Mouse (Mus musculus) kidney, embryonic 16.5 days (tissue): ENCODE measurements at regions not wholly inside any gene's neighbourhood (a gene's known extent, or its start where the extent isn't known, plus 50 kb on each side); places are given as distances from the start of the nearest gene placed in this dataset.

Experiments used
- ATAC-seq: fragments of 200-750 bp; cut with Nextera tagmentation; 2 replicates; pipeline ENCODE4 v1.8.0; 2017; ENCODE audit warnings: moderate TSS enrichment; ENCODE audit not compliant: low FRiP score, low TSS enrichment
- H3K27ac ChIP-seq: fragments of 300-500 bp; sonication (generic); 2 replicates; pipeline ENCODE4 v1.5.1; 2014; ENCODE audit warnings: low read length
- H3K27me3 ChIP-seq: fragments of 300-500 bp; sonication (generic); 2 replicates; pipeline ENCODE4 v1.6.1; 2014; ENCODE audit warnings: low read length, control low read depth, mixed read lengths; ENCODE audit not compliant: insufficient read depth
- H3K36me3 ChIP-seq: fragments of 300-500 bp; sonication (generic); 2 replicates; pipeline ENCODE4 v1.6.1; 2014; ENCODE audit warnings: low read length, control low read depth, mixed read lengths; ENCODE audit not compliant: insufficient read depth
- H3K4me1 ChIP-seq: fragments of 300-500 bp; sonication (generic); 2 replicates; pipeline ENCODE4 v1.6.1; 2014; ENCODE audit warnings: low read length, control low read depth, mixed read lengths; ENCODE audit not compliant: insufficient read depth
- H3K4me2 ChIP-seq: fragments of 300-500 bp; sonication (generic); replicated peaks from 2 replicates; pipeline ENCODE4 v1.6.1; 2014; ENCODE audit warnings: low read depth, low read length
- H3K4me3 ChIP-seq: fragments of 300-500 bp; sonication (generic); 2 replicates; pipeline ENCODE4 v1.5.1; 2014; ENCODE audit warnings: mild to moderate bottlenecking, low read length
- H3K9ac ChIP-seq: fragments of 300-500 bp; sonication (generic); replicated peaks from 2 replicates; pipeline ENCODE4 v1.6.1; 2014; ENCODE audit warnings: low read length
- H3K9me3 ChIP-seq: fragments of 300-500 bp; sonication (generic); 2 replicates; pipeline ENCODE4 v1.6.1; 2016; ENCODE audit warnings: low read length, control low read depth
- WGBS: fragments of 180-500 bp; shearing (Covaris S2); extraction: QIAGEN DNeasy Blood & Tissue Kit; methylation state at CpG from one replicate; pipeline ENCODE4 v1.1.7; 2014; 5-methylcytosine and 5-hydroxymethylcytosine counted together

- H3K9ac ChIP-seq: no peak overlapping the region
- WGBS: 89% methylated on average over 1 of the region's 1 CpGs
- ATAC-seq: no peak
- no peaks in the 10 kb centered on the region for H3K27me3 ChIP-seq
- H3K9me3 ChIP-seq: no peaks in the 10 kb centered on the region; the same call in 1 of the 2 replicates
- H3K4me3 ChIP-seq: no peak overlapping the region
- no peaks in the 10 kb centered on the region for H3K36me3 ChIP-seq
- H3K4me2 ChIP-seq: no peak overlapping the region
- H3K27ac ChIP-seq: no peak overlapping the region
- H3K4me1 ChIP-seq: no peaks in the 10 kb centered on the region
These were observed 125.2 kb downstream of the Slc30a10 start for GRCm38 (mm10) chr1:185579824-185580223.

DNA sequence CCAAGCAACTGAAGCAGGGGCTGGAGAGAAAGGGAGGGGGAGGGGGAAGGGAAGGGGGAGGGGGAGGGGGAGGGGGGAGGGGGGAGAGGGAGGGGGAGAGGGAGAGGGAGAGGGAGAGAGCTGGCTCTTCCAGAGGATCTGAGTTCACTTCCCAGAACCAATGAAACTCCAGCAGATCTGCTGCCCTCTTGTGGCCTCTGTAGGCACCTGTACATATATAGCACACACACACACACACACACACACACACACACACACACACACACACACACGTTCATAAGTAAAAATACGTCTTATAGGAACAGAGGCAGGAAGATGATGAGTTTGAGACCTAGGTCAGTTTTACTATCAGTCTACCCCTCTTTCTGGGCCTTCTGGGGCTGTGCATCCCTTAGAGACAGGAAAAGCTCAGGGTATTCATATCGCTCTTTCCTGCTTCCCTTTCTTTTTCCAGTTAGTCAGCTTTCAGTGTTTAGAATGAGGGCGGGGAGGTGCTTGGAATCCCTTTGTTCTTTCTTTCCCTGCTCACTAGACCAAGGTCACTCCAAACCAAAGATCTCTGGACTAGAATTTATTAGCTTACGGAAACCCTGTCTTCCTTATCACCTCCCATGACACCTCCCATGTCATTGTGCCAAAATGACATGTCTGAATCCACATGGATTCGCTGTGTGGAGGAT, 130.7 kb downstream of the Slc30a10 start:
- Histone ChIP-seq H3K9me3 (no peaks in the 10 kb centered on the region), H3K27ac (no peak overlapping the region), H3K4me1 (peaks cover 6% of the 10 kb centered on the region; the same call in 1 of the 2 replicates), H3K27me3 (no peaks in the 10 kb centered on the region), H3K36me3 (no peaks in the 10 kb centered on the region), H3K4me3 (no peak overlapping the region), H3K4me2 (no peak overlapping the region), H3K9ac (no peak overlapping the region)
- WGBS: 67% methylated on average over 6 of the region's 6 CpGs
- ATAC-seq: no peak

GRCm38 (mm10) chr1:185587671-185588347, 133.2 kb downstream of the Slc30a10 start:
- no peak overlapping the region for H3K4me2 ChIP-seq
- H3K9ac ChIP-seq: no peak overlapping the region
- no peak overlapping the region for H3K4me3 ChIP-seq
- H3K36me3 ChIP-seq: no peaks in the 10 kb centered on the region
- H3K9me3 ChIP-seq: no peaks in the 10 kb centered on the region
- no peaks in the 10 kb centered on the region for H3K27me3 ChIP-seq
- H3K4me1 ChIP-seq: peaks cover 6% of the 10 kb centered on the region; the same call in 1 of the 2 replicates
- 55% methylated on average over 13 of the region's 13 CpGs for WGBS
- peak; percentile 59; the same call in 1 of the 2 replicates for ATAC-seq
- H3K27ac ChIP-seq: no peak overlapping the region

DNA sequence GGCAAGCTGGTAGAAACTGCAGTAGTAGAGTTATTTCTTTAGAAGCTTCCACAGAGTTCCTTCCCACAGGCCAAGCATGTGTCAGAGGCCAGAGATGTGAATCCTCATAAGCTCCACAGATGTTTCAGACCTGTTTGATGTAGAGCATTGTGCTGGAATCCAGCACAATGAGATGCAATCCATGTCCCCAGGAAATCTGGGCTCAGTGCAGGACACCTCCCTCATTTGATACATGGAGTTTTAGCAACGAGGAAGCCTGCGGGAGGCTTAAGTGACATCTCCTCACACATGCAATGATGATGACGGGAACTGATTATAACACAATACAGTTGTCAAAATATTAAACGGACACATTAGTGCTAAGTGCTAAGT, 133.7 kb downstream of the Slc30a10 start:
- no peaks in the 10 kb centered on the region for H3K9me3 ChIP-seq
- H3K4me2 ChIP-seq: no peak overlapping the region
- no peak overlapping the region for H3K9ac ChIP-seq
- H3K4me3 ChIP-seq: no peak overlapping the region
- H3K27ac ChIP-seq: no peak overlapping the region
- H3K27me3 ChIP-seq: no peaks in the 10 kb centered on the region
- H3K36me3 ChIP-seq: no peaks in the 10 kb centered on the region
- peaks cover 6% of the 10 kb centered on the region; the same call in 1 of the 2 replicates for H3K4me1 ChIP-seq
- WGBS: 87% methylated on average over 4 of the region's 4 CpGs
- no peak for ATAC-seq

GRCm38 (mm10) chr1:185596815-185597214, 142.2 kb downstream of the Slc30a10 start:
- Histone ChIP-seq H3K9me3 (0 out of 2 replicates have a peak, but pooled peaks cover 3% of the 10 kb centered on the region), H3K4me2 (no peak overlapping the region), H3K27ac (no peak overlapping the region), H3K4me1 (peaks cover 9% of the 10 kb centered on the region; the same call in 1 of the 2 replicates), H3K27me3 (no peaks in the 10 kb centered on the region), H3K9ac (no peak overlapping the region), H3K4me3 (no peak overlapping the region), H3K36me3 (no peaks in the 10 kb centered on the region)
- no peak for ATAC-seq
- 61% methylated on average over 5 of the region's 5 CpGs for WGBS

DNA sequence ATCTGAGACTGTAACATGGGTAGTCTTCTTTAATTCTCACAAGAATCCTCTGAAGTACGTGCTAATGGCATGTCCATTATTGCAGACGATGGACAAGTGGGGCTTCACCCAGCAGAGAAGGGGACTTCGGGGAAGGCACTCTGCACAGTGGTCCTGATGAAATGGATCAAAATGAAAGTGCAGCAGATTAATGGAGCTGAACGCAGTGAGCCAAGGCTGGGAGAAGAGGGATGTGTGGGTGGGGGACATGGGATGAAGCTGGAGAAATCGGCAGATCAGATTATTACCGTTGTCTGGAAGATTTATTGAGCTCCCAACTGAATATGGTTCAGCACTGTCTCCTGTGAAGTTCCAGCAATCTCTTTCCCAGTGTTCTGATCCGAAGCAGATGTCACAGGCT, 143.9 kb downstream of the Slc30a10 start:
- Histone ChIP-seq H3K27me3 (no peaks in the 10 kb centered on the region), H3K4me3 (no peak overlapping the region), H3K9me3 (0 out of 2 replicates have a peak, but pooled peaks cover 3% of the 10 kb centered on the region), H3K27ac (no peak overlapping the region), H3K4me1 (peaks cover 9% of the 10 kb centered on the region; the same call in 1 of the 2 replicates), H3K9ac (no peak overlapping the region), H3K36me3 (no peaks in the 10 kb centered on the region), H3K4me2 (no peak overlapping the region)
- peak; percentile 15; the same call in 1 of the 2 replicates for ATAC-seq
- WGBS: 37% methylated on average over 7 of the region's 7 CpGs

DNA sequence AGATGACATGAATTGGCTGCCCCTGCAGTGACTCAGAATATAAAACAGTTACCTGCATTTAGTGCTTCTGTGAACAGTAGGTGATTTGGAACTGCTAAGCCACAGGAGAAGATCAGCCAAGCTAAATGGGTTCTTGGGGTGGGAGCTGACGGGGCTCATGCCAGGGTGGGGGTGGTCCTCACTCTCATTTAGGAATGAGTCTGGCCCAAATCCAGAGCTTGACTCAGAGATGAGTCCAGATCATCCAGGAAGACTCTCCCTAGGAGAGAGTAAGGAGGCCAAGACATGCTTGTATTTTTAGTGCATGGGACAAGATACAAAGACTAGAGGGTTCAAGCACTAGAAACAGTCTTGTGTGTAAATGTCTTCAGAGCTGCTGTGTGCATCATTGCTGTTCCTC, 146.5 kb downstream of the Slc30a10 start:
- no peak overlapping the region for H3K9ac ChIP-seq
- H3K4me1 ChIP-seq: peaks cover 9% of the 10 kb centered on the region; the same call in 1 of the 2 replicates
- ATAC-seq: no peak
- WGBS: 89% methylated on average over 1 of the region's 1 CpGs
- H3K36me3 ChIP-seq: no peaks in the 10 kb centered on the region
- no peak overlapping the region for H3K4me3 ChIP-seq
- no peak overlapping the region for H3K4me2 ChIP-seq
- H3K9me3 ChIP-seq: 0 out of 2 replicates have a peak, but pooled peaks cover 3% of the 10 kb centered on the region
- H3K27ac ChIP-seq: no peak overlapping the region
- no peaks in the 10 kb centered on the region for H3K27me3 ChIP-seq

GRCm38 (mm10) chr1:185605996-185606395, 151.3 kb downstream of the Slc30a10 start:
- H3K27me3 ChIP-seq: no peaks in the 10 kb centered on the region
- H3K9me3 ChIP-seq: no peaks in the 10 kb centered on the region
- no peak overlapping the region for H3K4me2 ChIP-seq
- no peak for ATAC-seq
- H3K4me3 ChIP-seq: no peak overlapping the region
- 67% methylated on average over 4 of the region's 4 CpGs for WGBS
- H3K36me3 ChIP-seq: no peaks in the 10 kb centered on the region
- no peak overlapping the region for H3K27ac ChIP-seq
- H3K9ac ChIP-seq: no peak overlapping the region
- H3K4me1 ChIP-seq: no peaks in the 10 kb centered on the region

DNA sequence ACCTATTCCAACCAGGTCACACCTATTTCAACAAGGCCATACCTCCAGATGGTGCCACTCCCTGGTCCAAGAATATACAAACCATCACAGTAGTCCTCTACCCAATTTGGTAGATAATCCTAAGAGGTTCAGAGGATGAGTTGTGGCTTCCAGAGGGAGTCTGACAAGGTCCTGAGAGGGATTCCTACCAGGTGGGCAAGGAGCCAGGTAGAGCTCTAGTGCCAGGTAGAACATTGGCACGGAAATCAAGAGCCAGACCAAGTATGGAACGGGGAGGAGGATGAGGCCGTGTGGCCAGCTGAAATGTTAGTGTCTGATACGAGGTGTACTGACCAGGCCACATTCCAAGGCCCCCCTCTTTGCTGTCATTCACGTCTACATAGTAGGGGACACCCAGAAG, 153.0 kb downstream of the Slc30a10 start:
- no peak overlapping the region for H3K4me2 ChIP-seq
- no peak overlapping the region for H3K27ac ChIP-seq
- H3K9me3 ChIP-seq: no peaks in the 10 kb centered on the region
- H3K4me1 ChIP-seq: no peaks in the 10 kb centered on the region
- no peak for ATAC-seq
- no peak overlapping the region for H3K4me3 ChIP-seq
- no peaks in the 10 kb centered on the region for H3K27me3 ChIP-seq
- WGBS: 84% methylated on average over 5 of the region's 5 CpGs
- H3K36me3 ChIP-seq: no peaks in the 10 kb centered on the region
- H3K9ac ChIP-seq: no peak overlapping the region

- no peak for ATAC-seq
- 87% methylated on average over 3 of the region's 3 CpGs for WGBS
These were observed 153.8 kb downstream of the Slc30a10 start for GRCm38 (mm10) chr1:185608440-185608839.

More at GRCm38 (mm10) chr1:185608440-185608839, 153.8 kb downstream of the Slc30a10 start:
- no peaks in the 10 kb centered on the region for H3K36me3 ChIP-seq
- no peak overlapping the region for H3K4me3 ChIP-seq
- no peak overlapping the region for H3K27ac ChIP-seq
- no peaks in the 10 kb centered on the region for H3K4me1 ChIP-seq
- no peaks in the 10 kb centered on the region for H3K27me3 ChIP-seq
- H3K4me2 ChIP-seq: no peak overlapping the region
- H3K9me3 ChIP-seq: no peaks in the 10 kb centered on the region
- H3K9ac ChIP-seq: no peak overlapping the region
